Mouse (Mus musculus): Measurements from ENCODE around the gene Ghitm.
"Not testable (repeated sequence)": the region's sequence is repeated elsewhere in the genome, so short reads cannot be mapped to it uniquely, and the experiment has no call there.

Gene Ghitm

GRCm38 (mm10) chr14:37135127-37135593 lies at the start of gene Ghitm:
Ghitm (minus strand) TSS chr14:37135272.
- DNase-seq (ENCODE audit: low spot score in 2 of 2) = peak; percentile 98

GRCm38 (mm10) chr14:37184871-37185270 lies 49.8 kb upstream of the Ghitm start:
- no peak for DNase-seq (ENCODE audit: low spot score in 2 of 2)

DNA sequence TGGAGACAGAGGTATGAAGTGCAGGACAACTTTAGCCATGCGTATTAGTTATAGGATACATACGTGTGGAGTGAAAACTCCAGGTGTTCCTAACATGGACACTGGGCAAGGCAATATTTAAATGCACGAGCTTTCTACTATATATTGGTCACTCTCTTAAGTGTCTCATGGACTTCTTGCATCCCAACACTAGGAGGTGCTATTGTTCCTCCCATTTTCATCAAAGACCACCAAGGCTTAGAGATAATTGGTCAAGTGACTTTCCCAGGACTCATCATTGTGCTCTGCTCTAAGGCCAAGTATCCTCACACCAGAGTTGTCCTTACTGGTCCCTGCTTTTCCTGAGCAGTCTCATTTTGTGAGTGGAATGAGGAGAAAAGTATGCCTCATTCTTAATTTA lies 39.4 kb upstream of the Ghitm start:
- no peak for DNase-seq (ENCODE audit: low spot score in 2 of 2)

DNA sequence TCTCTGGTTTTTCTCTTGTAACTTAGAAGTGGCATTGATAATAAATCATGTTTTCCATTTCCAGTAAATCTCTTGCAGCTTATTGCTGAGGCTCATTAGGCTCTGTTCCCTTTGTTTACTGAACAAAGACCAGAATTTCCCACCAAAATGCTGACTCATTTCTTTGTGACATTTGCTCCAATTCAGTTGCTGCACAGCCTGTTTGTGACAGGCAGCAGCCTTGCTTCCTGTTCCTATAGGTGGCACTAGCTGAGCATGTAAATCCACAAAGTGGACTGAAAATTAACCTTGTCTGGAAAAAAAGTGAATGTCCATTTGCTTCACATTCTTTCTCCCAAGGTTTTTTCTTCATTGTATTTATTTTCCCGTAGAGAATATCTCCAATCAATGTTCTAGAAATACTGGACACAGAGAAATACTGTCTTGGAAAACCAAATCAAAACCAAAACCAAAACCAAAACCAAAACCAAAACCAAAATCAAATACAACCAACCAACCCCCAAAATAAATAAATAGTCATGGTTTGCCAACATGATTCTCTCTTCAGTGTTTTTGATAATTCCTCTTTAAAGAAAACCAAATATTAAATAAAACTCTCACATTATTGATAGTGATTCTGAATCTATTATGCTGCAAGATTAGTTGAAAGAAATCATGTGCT lies 30.3 kb upstream of the Ghitm start:
- peak in 1 of 2 experiments; percentile 2 for DNase-seq (ENCODE audit: low spot score in 2 of 2)

DNA sequence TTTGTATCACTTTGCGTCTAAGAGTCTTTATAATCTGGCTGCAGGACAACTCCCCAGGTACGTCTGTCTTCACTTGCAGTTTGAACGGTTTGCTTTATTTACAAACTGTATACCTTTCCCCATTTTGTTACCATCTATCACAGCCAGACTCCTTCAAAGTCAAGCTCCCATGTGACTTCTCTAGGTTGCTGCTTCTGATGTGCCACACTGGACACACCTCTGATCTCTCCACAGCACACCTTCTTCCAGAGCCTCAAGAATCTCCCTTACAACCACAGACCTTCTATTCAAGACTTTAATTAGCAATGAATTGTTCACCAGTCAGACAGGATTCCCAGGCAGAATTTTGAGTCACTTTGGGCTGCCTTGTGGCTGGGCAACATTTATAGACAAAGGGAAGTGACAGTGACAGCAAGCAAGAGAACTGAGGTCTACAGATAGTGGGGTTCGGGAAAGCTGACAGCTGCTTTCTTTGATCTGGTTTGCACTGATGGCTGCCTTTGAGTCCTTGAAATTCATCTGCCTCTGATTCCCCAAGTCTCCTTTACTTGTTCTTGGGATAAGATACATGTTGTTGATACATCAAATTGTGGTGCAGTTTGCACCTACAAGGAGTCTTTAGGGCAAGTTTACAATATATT lies 29.4 kb upstream of the Ghitm start:
- DNase-seq (ENCODE audit: low spot score in 2 of 2) = no peak

DNA sequence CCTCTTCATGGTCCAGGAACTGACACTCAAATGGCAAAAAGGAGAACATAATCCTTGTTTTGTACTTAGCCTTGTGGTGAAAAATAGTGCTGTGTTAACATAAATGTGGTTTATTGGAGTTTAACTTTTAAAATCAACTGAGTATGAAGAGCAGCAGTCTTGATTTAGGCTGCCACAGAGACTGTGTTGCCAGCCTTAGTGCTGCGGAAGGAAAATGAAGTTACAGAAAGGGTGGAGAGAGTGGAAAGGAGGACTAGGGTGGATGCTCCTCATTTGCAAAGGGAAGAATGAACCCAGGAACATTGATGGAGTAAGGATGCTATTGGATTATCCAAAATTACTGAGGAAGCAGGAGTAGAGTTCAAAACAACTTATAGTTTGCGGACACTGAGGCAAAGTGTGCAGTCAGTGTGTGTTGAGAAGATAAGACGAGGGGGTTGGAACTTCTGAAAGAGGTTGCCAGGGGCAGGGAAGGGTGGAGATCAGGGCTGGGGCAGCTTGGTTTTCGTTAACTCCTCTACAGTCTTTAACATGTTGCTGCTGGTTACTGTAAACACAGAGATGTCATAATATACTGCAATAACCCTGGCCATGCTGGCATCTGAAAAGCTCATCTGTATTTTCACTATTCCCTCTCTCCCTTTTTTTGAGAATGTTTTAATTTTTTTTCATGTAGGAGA lies 28.3 kb upstream of the Ghitm start:
- DNase-seq (ENCODE audit: low spot score in 2 of 2) = no peak

DNA sequence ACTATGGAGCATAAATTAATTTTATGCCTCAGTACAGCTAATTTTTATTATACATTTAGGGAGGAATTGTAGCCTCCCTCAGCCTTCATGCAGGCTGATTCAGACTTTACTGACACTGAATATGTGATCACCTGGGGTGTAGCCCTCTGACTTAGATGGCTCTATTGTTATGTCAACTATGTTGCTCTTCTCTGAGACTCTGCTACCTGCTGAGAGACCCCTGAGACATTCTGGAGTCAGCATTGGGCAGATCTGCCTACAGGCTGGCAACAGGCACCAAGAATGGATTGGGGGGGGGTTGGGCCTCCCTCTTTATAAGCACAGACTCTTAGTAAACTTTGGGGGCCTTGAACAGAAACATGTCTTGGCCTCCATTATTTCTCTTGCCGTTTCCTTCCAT lies 19.3 kb upstream of the Ghitm start:
- DNase-seq (ENCODE audit: low spot score in 2 of 2) = no peak

DNA sequence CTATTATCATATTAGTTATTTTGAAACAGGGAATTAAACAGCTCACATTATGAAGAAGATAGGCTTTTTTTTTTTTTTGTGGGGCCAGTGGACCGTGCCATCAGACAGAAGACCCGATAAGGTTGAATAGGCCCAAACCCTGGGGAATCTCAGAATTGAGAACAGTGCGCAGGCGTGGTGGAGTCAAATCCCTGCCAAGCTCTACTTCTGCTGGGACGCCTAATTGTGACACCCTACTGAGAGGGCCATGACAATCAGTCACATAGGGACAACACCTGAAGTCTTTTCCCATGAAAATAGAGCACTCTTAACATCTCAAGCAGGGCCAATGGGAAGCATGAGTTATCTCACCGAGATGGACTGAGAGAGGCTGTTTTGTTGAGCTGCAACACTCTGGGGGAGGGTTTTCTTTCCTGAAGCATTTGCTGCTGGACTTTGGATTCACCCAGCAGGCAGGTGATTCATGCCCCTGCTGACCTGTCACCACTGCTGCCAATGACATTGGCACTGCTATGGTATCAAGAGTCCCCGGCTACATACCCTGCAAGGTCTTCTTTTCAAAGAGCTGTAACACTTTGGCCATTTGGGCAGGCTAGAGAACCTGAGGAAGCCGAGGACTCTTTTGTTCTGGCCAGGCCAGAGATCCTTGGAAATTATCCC lies 4.1 kb upstream of the Ghitm start:
- no peak for DNase-seq (ENCODE audit: low spot score in 2 of 2)

GRCm38 (mm10) chr14:37137596-37137995 lies 2.5 kb upstream of the Ghitm start:
- DNase-seq (ENCODE audit: low spot score in 2 of 2) = not testable (repeated sequence)

- no peak for DNase-seq (ENCODE audit: low spot score in 2 of 2)
Observed at GRCm38 (mm10) chr14:37136110-37136509, 1.0 kb upstream of the Ghitm start.

GRCm38 (mm10) chr14:37135671-37136070 lies 599 bp upstream of the Ghitm start:
- DNase-seq (ENCODE audit: low spot score in 2 of 2) = no peak

DNA sequence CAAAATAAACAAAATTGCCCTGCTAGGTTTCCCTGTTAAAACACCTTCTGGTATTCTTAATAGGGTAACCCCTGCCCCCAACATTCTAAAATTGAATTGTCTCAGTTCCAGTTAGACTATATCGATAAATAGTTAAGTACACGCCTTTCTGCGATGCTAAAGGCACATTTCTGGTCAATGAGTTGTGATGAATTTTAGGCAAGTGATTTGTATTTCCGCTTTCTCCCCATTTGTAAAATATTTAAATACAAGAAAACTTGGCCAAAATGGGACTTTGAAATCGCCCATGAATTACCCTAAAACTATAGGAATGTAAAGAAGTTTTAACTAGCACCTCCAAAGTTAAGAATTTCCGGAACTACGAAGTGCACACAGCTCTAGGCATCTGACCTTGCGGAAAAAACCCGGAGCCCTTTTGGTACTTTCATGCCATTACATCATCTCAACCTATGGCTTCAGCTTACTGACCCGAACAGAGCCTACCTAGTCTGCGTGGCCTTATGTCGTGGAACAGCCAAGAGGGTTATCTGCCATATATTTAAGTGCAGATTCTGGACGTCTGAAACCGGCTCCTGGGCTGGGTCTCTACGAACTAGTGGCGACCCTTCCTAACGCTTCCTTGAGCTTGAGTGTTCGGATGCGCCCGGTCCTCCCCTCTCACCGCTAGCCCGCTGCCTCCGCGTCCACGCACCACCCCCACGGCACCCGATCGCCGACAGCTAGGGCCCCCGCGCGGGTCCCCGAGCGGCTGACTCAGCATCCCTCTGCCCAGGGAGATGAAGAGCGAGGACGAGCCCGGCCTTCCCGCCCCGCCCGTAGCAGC lies 557 bp downstream of the Ghitm start:
- no peak for DNase-seq (ENCODE audit: low spot score in 2 of 2)

GRCm38 (mm10) chr14:37127652-37128051 lies 7.4 kb downstream of the Ghitm start:
- no peak for DNase-seq (ENCODE audit: low spot score in 2 of 2)

DNA sequence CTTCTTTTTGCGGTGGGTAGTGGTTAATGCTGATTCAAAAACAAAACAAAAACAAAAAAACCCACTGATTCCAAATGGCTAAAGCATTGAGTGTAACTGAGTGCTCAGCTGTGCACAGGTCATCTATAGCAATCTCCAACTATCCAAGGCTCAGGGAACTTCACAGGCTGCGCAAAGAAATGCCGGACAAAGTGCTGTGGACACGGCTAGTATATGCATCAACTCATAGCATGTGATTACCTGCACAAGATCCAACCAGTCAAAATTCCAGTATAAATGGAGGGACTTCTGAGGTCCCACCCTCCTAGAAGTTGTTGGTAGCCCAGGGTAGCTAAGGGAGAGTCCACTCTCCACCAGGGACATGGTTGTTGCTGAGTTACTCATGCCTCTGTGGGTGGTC lies 15.8 kb downstream of the Ghitm start:
- DNase-seq (ENCODE audit: low spot score in 2 of 2) = no peak

DNA sequence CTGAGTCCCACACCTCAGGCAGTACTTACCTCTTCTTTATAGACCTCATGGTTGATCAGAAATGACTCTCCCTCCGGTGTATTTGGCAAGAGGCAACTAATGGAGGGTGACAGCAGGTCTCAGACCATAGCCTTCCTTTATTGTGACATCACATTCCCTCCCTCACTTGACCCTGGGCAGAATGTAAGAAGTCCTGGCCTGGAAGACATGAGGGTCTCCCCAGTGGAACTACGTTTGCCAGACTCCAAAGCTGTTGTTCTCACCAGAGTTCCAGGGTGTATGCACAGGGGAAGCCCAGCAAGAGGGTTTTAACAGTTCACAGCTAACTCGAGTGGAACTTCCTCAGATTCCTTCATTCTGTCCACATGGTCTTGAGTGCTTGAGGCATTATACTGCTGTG lies 21.1 kb downstream of the Ghitm start, which contains the start of gene 2610528A11Rik:
2610528A11Rik (minus strand) TSS at position 101 of the 400 bp plus-strand sequence.
- no peak for DNase-seq (ENCODE audit: low spot score in 2 of 2)

DNA sequence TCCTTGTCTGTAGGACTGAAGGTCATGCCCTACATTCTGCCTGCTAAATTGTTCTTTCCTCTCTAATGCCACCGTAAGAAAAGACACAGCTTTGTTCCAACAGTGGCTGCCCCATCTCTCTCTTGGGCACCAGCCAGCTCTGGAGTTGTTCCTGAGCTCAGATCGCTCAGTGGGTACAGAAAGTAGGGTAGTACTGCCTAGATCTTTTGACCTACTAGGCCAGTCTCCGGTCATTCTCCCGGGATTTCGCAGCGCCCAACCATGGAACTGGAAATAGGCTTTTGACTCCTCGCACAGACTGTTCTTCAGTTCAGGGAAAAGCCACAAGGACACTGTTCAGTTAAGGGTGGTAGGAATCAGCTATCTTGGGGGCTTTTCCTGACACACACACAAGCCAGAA lies 22.1 kb downstream of the Ghitm start:
- DNase-seq (ENCODE audit: low spot score in 2 of 2) = no peak

DNA sequence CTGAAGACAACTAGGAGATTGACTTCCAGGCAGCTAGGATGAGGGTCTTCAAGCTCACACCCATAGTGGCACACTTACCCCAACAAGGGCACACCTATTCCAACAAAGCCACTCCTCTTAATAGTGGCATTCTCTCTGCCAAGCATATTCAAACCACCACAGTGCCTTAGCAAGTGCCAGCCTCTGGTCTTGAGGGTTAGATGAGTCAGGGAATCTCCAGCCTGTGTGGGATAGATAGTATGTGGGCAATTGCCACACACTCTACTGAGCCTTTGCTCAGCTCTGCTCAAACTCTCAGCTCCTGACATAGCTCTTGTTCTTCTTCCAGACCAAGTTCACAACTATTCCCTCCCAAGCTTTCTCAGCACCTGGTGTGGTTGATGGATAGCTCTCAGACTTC lies 23.7 kb downstream of the Ghitm start:
- no peak for DNase-seq (ENCODE audit: low spot score in 2 of 2)

DNA sequence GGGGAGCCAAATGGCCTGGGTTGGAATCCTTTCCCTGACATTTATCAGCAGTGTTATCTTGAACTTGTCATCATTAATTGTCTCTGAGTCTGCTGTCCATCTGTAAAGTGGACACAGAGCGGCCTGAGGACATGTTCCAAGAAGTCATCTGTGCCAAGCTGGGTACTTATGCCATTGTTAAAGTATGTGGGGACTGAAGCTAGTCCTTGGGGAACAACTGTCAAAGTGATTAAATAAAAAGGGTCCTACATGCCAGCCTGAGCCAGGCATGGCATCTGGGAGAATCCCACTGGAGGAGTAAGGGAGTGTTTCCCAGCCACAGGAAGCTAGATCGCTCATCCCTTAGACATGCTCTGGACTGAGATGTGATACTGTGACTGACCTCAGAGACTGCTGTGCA lies 24.6 kb downstream of the Ghitm start:
- no peak for DNase-seq (ENCODE audit: low spot score in 2 of 2)

- DNase-seq (ENCODE audit: low spot score in 2 of 2) = no peak
Observed at GRCm38 (mm10) chr14:37109975-37110374, 25.1 kb downstream of the Ghitm start.

- no peak for DNase-seq (ENCODE audit: low spot score in 2 of 2)
Observed at GRCm38 (mm10) chr14:37109460-37109859, 25.6 kb downstream of the Ghitm start.

DNA sequence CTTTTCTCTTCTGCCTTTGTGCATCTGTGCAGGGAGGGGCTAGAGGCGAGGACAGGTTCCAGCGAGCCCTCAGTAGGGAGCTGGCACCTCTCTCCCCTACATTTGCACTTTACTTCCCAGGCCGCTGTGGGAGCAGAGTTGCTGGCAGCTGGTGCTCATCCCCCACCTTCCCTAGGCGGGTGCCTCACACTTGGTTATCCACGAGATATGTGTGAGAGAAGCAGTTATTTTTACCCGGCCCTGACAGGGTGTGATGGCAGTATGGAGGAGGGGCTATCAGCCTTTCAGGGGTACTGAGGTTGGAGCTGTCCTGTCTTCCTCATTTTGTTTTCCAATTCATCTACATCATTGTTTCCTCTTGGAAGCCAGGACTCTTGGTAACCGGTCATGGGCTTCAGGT lies 29.2 kb downstream of the Ghitm start:
- no peak for DNase-seq (ENCODE audit: low spot score in 2 of 2)
